Mouse (Mus musculus) left cerebral cortex, adult 2 months (tissue): Measurements from ENCODE around the gene Rpa3. TPM values are rescaled to one million over a fixed set of nuclear protein-coding genes. Genes with fewer than 3 reads are reported as not detected.

Experiments used
- DNase-seq, 2 experiments: peaks; one replicate each; pipeline ENCODE4 v3.0.0; 2021 to 2022; ENCODE audit warnings: low spot score in 2 of 2, mixed read lengths in 1 of 2; ENCODE audit errors: extremely low spot score in 1 of 2
- H3K27ac ChIP-seq: fragments of 200-600 bp; 2 replicates; pipeline ENCODE4 v1.8.1; 2022
- H3K4me3 ChIP-seq: fragments of 200-600 bp; 2 replicates; pipeline ENCODE4 v1.8.1; 2022
- CTCF ChIP-seq: fragments of 200-600 bp; IDR thresholded peaks from 2 replicates; pipeline ENCODE4 v1.8.1; 2022; ENCODE audit warnings: antibody characterized with exemption, mild to moderate bottlenecking, moderate library complexity
- intact Hi-C: fragments of 180-260 bp; cut with DNase I; formaldehyde crosslinking; loops from one replicate; pipeline ENCODE4 v1.15.1; 2025
- long read RNA-seq, 2 experiments: library from polyadenylated mRNA; stranded (forward); transcript quantifications; one replicate each; pipeline ENCODE4 v2.0.0; 2021; ENCODE audit warnings: borderline mapping rate in 2 of 2
- total RNA-seq, 2 experiments: library from RNA; stranded (reverse); gene quantifications; 2 replicates each; pipeline ENCODE4 v1.2.3; 2021

The Rpa3 gene
- 10 to 100 TPM in 1 of 2 experiments, 1 to 10 TPM in 1; 8.8 to 16.1 TPM for total RNA-seq
- long read RNA-seq, experiment 1, transcript Rpa3-201 (4 exons, 670 nt) = major isoform, 9 of 15 reads
- long read RNA-seq, experiment 1, partial matches to known transcripts = 1 of 15 reads
- long read RNA-seq, experiment 1, other reads (novel, unspliced or antisense) = 3 of 15 reads
- long read RNA-seq, experiment 2, partial matches to known transcripts = 2 of 6 reads
- long read RNA-seq, experiment 2, other reads (novel, unspliced or antisense) = 0 of 6 reads

- Histone ChIP-seq H3K27ac (peak within 1 kb of the TSS; percentile 98), H3K4me3 (peak within 1 kb of the TSS; percentile 77)
- intact Hi-C loops = loop anchor here (1.0 to 5.0 kb wide), 2 partner anchors 50 to 248 kb away; partner anchors contain the start of genes Glcci1 and Mios
- peak; percentile 96 to 98 for DNase-seq
- no peak for TF ChIP-seq CTCF
These were observed at the start of gene Rpa3, which contains the start of the genes Umad1 and Gm45062 for GRCm38 (mm10) chr6:8259004-8259666. Gene Rpa3 (minus strand): TSS chr6:8259173. Gene Umad1 (plus strand): TSS chr6:8259288. Gene Gm45062 (plus strand): TSS chr6:8259450.

DNA sequence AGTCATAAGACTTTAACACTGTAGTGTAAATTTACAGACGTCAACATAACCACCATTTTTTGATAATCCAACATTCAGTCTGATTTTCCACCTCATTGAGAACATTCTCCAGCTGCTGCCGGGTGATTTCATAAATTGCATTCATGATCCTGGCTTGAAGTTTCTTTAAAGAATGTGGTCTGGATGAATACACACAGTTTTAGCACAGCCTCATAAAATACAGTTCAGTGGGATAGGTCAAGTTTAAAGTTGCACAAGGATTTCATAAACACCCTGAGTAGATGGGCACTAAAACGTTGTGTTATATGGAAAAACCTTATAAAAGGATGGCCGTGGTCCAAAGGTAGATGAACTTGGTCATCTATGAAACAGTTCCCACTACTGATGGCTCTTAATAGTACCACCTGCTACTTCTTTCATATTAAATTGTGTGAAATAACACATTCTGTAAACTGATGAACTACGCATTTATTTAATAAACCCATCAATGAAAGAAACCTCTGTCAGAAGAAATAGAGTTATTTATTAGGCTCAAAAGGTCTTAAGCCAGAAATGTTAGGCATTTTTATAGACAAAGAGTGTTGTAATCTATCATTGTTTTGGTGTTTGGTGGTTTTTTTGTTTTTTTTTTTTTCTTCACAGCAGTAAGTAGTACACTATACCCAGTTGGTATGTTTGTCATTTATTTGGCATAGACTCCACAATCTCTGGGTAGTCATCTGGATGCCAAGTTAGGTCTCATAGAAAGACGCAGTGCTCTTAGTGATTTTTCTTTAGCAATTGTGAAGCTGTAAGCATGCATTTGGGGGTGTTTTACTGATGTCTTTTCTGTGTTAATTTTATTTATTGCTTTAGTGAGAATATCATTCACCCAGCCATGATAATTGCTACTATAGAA, 49.2 kb upstream of the Rpa3 start:
- intact Hi-C loops = no loop called here
- H3K4me3 ChIP-seq = no peak overlapping the region
- no peak for TF ChIP-seq CTCF
- no peak overlapping the region for H3K27ac ChIP-seq
- DNase-seq = no peak

DNA sequence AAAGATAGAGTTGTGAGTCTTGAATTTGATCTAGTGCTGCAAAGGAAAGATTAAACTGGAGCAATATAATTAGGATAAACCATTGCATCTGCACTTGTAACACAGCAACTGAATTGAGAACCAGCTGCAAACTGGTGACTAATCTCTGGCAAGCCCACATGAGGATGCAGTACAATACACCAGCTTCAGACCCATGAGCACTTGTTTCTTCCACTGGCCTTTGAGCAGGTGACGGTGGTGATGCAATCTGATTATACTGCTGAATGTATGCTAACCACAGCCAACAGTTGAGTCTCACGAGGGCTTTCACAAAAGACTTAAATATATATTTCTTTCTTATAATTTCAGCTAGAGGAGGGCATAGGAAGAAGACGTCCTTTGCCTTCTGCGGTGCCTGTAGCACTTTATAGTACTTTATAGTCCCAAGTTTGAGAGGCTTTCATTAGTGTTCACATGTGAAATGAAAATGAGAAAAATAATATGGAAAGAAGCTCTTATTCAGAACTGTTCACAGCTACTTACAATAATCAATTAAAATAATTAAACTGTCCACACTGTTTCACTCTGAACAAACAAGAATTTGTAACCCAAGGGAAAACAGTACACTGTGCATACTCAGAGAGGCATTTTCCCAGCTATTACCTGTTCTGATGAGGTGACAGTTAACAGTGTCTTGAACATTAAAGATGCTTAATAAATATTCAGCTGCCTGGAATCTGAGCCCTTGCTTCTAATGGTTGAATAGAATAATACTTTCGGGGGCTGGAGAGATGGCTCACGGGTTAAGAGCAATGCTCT, 40.3 kb upstream of the Rpa3 start:
- intact Hi-C loops = no loop called here
- TF ChIP-seq CTCF = no peak
- Histone ChIP-seq H3K4me3 (no peak overlapping the region), H3K27ac (no peak overlapping the region; the same call in 1 of the 2 replicates)
- no peak for DNase-seq

GRCm38 (mm10) chr6:8294048-8294784, 35.2 kb upstream of the Rpa3 start:
- intact Hi-C loops = loop anchor here (5.0 kb wide), 1 partner anchor 118 kb away; no protein-coding TSS in a partner anchor
- no peak for DNase-seq
- no peak for TF ChIP-seq CTCF
- no peak overlapping the region for H3K27ac ChIP-seq
- H3K4me3 ChIP-seq = no peak overlapping the region

GRCm38 (mm10) chr6:8288755-8289580, 30.0 kb upstream of the Rpa3 start:
- no peak for DNase-seq
- no peak for TF ChIP-seq CTCF
- Histone ChIP-seq H3K27ac (peak overlapping the region; percentile 77), H3K4me3 (no peak overlapping the region)
- intact Hi-C loops = no loop called here

DNA sequence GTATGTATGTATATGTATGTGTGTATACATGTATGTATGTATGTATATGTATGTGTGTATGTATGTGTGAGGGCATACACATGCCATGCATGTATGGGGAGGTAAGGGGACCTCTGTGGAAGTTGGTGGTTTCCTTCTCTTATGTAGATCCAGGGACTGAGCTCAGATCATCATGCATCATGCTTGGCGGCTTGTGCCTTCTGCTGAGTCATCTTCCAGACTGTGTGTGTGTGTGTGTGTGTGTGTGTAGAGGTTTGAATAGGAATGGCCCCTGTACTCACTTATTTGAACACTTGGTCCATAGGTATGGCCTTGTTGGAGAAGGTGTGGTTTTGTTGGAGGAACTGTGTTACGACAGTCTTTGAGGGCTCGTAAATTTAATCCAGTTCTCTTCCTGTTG, 27.2 kb upstream of the Rpa3 start:
- TF ChIP-seq CTCF = no peak
- intact Hi-C loops = no loop called here
- no peak overlapping the region for H3K4me3 ChIP-seq

GRCm38 (mm10) chr6:8285401-8285960, 26.5 kb upstream of the Rpa3 start:
- intact Hi-C loops = no loop called here
- TF ChIP-seq CTCF = no peak
- no peak for DNase-seq
- Histone ChIP-seq H3K27ac (no peak overlapping the region), H3K4me3 (no peak overlapping the region)

More for the DNA sequence above, 27.2 kb upstream of the Rpa3 start:
- no peak overlapping the region for H3K27ac ChIP-seq
- DNase-seq = no peak

DNA sequence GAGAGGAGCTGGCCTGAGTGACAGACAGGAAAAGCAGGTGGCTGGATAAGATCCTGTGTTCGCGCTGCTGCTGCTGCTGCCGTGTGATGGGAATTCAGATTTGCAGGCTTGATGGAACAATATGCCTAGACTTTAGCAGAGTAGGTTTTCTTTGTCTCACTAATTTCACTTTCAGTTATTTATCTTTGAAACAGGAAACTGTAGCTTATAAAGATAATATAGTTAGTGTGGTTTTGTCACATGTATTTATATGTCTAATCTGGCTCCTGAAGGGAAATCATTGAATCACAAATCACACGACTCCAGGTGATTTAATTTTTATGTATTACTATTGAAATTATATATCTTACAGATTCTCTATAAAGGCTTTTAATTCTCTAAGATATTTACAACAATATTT, 24.3 kb upstream of the Rpa3 start:
- H3K27ac ChIP-seq = no peak overlapping the region
- H3K4me3 ChIP-seq = no peak overlapping the region
- DNase-seq = no peak
- intact Hi-C loops = no loop called here
- TF ChIP-seq CTCF = no peak

GRCm38 (mm10) chr6:8278426-8279002, 19.5 kb upstream of the Rpa3 start:
- peak; percentile 23 for TF ChIP-seq CTCF
- intact Hi-C loops = loop anchor here (5.0 kb wide), 3 partner anchors 234 to 554 kb away; no protein-coding TSS in a partner anchor
- no peak for DNase-seq
- H3K27ac ChIP-seq = no peak overlapping the region
- no peak overlapping the region for H3K4me3 ChIP-seq
